Mouse (Mus musculus) bone marrow, adult 2 months (tissue): ENCODE measurements around the gene Antxrl.

ENCODE experiments used
- CTCF ChIP-seq: fragments of 200-500 bp; IDR thresholded peaks from 2 replicates; pipeline ENCODE4 v1.5.1; 2011; ENCODE audit warnings: low read length, control low read depth; ENCODE audit not compliant: control insufficient read depth, insufficient read depth
- POLR2A ChIP-seq: fragments of 200-500 bp; IDR thresholded peaks from 2 replicates; pipeline ENCODE4 v1.6.1; 2011; ENCODE audit warnings: low read depth, mild to moderate bottlenecking, control low read depth, low read length, borderline replicate concordance; ENCODE audit not compliant: control insufficient read depth

DNA sequence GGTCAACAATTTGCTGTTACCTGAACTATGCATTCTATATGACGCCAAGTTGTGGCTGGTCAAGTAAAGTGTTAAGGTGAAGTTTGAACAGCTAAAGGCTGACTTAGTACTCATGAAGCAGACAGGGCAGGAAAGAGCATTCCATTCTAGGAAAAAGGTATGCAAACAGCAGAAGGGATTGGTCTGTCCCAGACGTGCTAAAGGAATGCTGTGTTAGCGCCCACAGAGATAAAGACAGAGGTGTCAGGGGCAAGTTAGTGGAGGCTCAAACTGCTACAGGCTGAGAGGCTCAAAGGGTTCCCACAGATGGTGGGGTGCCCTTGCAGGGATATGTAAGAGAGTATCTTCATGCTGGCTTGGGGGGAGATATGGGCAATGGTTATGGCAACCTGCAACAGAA, 51.3 kb downstream of the Antxrl start:
- TF ChIP-seq CTCF (no peak), POLR2A (no peak)
